Mouse (Mus musculus) G1E (cell line): ENCODE data around the gene Opn5. TPM values are rescaled to one million over a fixed set of nuclear protein-coding genes. Genes with fewer than 3 reads are reported as not detected.

Experiments used
- ATAC-seq: 2 replicates; pipeline ENCODE4 v1.8.0; 2016; ENCODE audit warnings: mild to moderate bottlenecking; ENCODE audit not compliant: insufficient number of reproducible peaks, poor library complexity, low FRiP score, severe bottlenecking; ENCODE audit errors: extremely low read depth
- DNase-seq: peaks from one replicate; pipeline ENCODE4 v3.0.0; 2012; ENCODE audit warnings: low spot score
- H3K27me3 ChIP-seq: 2 replicates; pipeline ENCODE4 v1.6.1; 2012; ENCODE audit warnings: mild to moderate bottlenecking, low read length, inconsistent platforms; ENCODE audit not compliant: insufficient read depth
- H3K36me3 ChIP-seq: replicated peaks from 2 replicates; pipeline ENCODE3; 2012; ENCODE audit warnings: mild to moderate bottlenecking, inconsistent platforms
- H3K4me1 ChIP-seq: 2 replicates; pipeline ENCODE4 v1.6.1; 2012; ENCODE audit warnings: low read depth, low read length, inconsistent platforms, mixed read lengths; ENCODE audit not compliant: insufficient read depth
- H3K4me3 ChIP-seq: 2 replicates; pipeline ENCODE4 v1.5.1; 2012; ENCODE audit warnings: low read depth, mild to moderate bottlenecking, inconsistent platforms, low read length, moderate library complexity, mixed read lengths
- H3K9me3 ChIP-seq: replicated peaks from 2 replicates; pipeline ENCODE4 v1.6.1; 2012; ENCODE audit warnings: inconsistent platforms
- CTCF ChIP-seq: IDR thresholded peaks from 2 replicates; pipeline ENCODE4 v1.5.1; 2012; ENCODE audit warnings: low read depth, low read length, inconsistent platforms, mixed read lengths
- GATA1 ChIP-seq: IDR thresholded peaks from 2 replicates; pipeline ENCODE4 v1.6.1; 2012; ENCODE audit warnings: borderline replicate concordance, low read length, inconsistent platforms, mixed read lengths
- GATA2 ChIP-seq: IDR thresholded peaks from 2 replicates; pipeline ENCODE4 v1.6.1; 2012; ENCODE audit warnings: low read depth, low read length, inconsistent platforms, borderline replicate concordance
- POLR2AphosphoS5 ChIP-seq: IDR thresholded peaks from 2 replicates; pipeline ENCODE4 v1.6.1; 2012; ENCODE audit warnings: low read depth, low read length, inconsistent platforms; ENCODE audit not compliant: insufficient replicate concordance
- TAL1 ChIP-seq: conservative IDR thresholded peaks from 2 replicates; pipeline ENCODE4 v1.6.1; 2012; ENCODE audit warnings: low read depth, low read length, inconsistent platforms, mixed read lengths
- polyA plus RNA-seq: library from polyadenylated mRNA; stranded (reverse); fragments of >175 nt; gene quantifications from 2 replicates; pipeline ENCODE4 v1.2.3, GENCODE M21; 2012
- total RNA-seq, 2 experiments: library from RNA; stranded (forward) in 1 of 2; stranded (reverse) in 1 of 2; fragments of 200-1000 nt in 1 of 2; fragments of >200 nt in 1 of 2; fragmentation: Nextera tagmentation in 1 of 2; gene quantifications; 2 replicates each; pipeline ENCODE4 v1.2.3; 2014 to 2017

The Opn5 gene
- total and polyA plus RNA-seq, 3 experiments: not detected

DNA sequence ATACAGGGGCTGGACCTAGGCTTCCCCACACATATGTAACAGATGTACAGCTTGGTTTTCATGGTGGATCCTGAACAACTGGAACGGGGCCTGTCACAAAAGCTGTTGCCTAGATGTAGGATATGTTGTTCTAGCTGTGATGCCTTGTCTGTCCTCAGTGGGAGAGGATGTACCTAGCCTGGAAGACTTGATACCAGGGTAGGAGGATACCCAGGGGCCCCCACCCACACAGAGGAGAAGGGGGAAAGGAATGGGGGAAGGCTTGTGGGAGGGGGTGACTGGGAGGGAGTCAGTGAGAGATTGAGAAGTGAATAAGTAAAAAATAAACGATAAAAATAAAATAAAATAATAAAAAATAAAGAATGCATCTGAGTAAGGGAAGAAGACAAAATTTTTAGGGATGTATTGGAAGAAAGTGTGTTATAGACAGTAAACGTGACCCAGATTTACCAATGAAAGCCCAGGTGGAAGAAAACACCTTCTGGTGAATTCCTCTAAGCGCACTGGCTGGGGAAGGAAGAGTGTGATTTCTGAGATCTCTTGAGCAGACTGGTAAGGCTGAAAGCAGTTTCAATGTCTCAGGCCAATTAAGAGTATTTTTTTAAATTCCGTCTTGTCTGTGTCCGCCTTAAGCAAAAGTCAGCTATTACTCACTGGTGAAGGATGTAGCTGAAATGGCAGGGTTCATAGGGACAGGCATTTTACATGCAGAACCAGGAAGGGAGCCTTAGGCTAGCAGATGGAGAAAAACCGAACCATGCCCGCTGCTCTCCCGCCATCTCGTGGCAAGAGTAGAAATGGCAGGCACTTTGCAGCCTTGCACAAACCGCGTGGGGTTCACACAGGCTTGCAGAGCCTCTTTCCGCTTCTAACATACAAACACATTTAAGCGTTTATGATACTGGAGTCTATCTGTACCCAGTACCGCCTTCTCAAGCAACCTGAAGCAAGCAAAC lies 8.1 kb downstream of the Opn5 start:
- peaks cover 23% of the 10 kb centered on the region for H3K9me3 ChIP-seq
- H3K4me1 ChIP-seq: no peaks in the 10 kb centered on the region
- no peak overlapping the region for H3K4me3 ChIP-seq
- H3K27me3 ChIP-seq: no peaks in the 10 kb centered on the region
- H3K36me3 ChIP-seq: no peaks in the 10 kb centered on the region
- DNase-seq (no peak), ATAC-seq (no peak)
- TF ChIP-seq CTCF (no peak), GATA2 (no peak), POLR2AphosphoS5 (no peak), GATA1 (no peak), TAL1 (no peak)

GRCm38 (mm10) chr17:42586486-42586885 lies 24.7 kb downstream of the Opn5 start:
- H3K4me3 ChIP-seq: no peak overlapping the region
- no peaks in the 10 kb centered on the region for H3K4me1 ChIP-seq
- no peaks in the 10 kb centered on the region for H3K36me3 ChIP-seq
- H3K27me3 ChIP-seq: no peaks in the 10 kb centered on the region
- TF ChIP-seq POLR2AphosphoS5 (no peak), GATA2 (no peak), TAL1 (no peak), GATA1 (no peak), CTCF (no peak)
- DNase-seq: no peak
- H3K9me3 ChIP-seq: 0 out of 2 replicates have a peak, but pooled peaks cover 10% of the 10 kb centered on the region
- no peak for ATAC-seq

DNA sequence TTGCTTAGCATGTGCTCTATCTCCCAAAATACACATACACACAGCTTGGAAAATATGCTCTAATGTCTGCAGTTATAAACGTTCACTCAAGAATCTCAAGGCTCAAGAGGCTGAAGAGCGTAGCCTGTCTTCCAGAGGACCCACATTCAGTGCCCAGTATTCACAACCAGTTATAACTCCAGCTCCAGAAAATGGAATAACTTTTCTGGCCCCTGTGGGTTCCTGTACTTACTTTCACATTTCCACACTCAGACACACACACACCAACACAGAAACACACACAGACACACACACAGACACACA lies 28.2 kb downstream of the Opn5 start:
- no peak for TF ChIP-seq GATA1
- no peak for TF ChIP-seq CTCF
- no peak for TF ChIP-seq TAL1
- TF ChIP-seq POLR2AphosphoS5: no peak
- TF ChIP-seq GATA2: no peak
- no peak overlapping the region for H3K4me3 ChIP-seq
- no peaks in the 10 kb centered on the region for H3K27me3 ChIP-seq
- DNase-seq (no peak), ATAC-seq (no peak)
- no peaks in the 10 kb centered on the region for H3K4me1 ChIP-seq
- no peaks in the 10 kb centered on the region for H3K36me3 ChIP-seq
- H3K9me3 ChIP-seq: 0 out of 2 replicates have a peak, but pooled peaks cover 6% of the 10 kb centered on the region

GRCm38 (mm10) chr17:42582281-42583028 lies 28.7 kb downstream of the Opn5 start:
- DNase-seq: no peak
- Histone ChIP-seq H3K36me3 (no peaks in the 10 kb centered on the region), H3K9me3 (0 out of 2 replicates have a peak, but pooled peaks cover 6% of the 10 kb centered on the region), H3K4me1 (no peaks in the 10 kb centered on the region), H3K27me3 (no peaks in the 10 kb centered on the region), H3K4me3 (no peak overlapping the region)
- no peak for ATAC-seq
- no peak for TF ChIP-seq GATA1
- TF ChIP-seq GATA2: no peak
- no peak for TF ChIP-seq TAL1
- no peak for TF ChIP-seq CTCF
- no peak for TF ChIP-seq POLR2AphosphoS5

DNA sequence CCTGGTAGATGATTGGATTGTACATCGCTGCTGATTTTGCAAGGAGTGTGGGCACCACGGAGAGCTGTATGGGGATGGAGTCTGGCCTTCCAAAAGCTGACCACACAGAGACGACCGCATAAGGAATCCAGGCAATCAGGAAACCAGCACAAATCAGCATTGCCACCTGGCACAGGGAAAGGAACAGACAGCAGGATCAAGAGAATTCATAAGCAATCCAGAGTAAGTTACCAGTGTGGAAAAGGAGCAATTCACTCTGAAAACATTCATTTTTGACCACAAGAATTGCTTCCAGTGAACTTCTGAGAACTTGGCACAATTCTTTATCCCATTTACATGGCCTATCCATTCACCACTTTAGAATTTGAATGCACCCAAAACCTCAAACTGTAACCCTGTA lies 30.6 kb downstream of the Opn5 start:
- ATAC-seq (no peak), DNase-seq (no peak)
- H3K4me3 ChIP-seq: no peak overlapping the region
- H3K36me3 ChIP-seq: no peaks in the 10 kb centered on the region
- 0 out of 2 replicates have a peak, but pooled peaks cover 4% of the 10 kb centered on the region for H3K9me3 ChIP-seq
- no peak for TF ChIP-seq TAL1
- no peaks in the 10 kb centered on the region for H3K27me3 ChIP-seq
- no peaks in the 10 kb centered on the region for H3K4me1 ChIP-seq

- Histone ChIP-seq H3K4me1 (no peaks in the 10 kb centered on the region), H3K27me3 (no peaks in the 10 kb centered on the region), H3K36me3 (no peaks in the 10 kb centered on the region), H3K4me3 (no peak overlapping the region), H3K9me3 (0 out of 2 replicates have a peak, but pooled peaks cover 4% of the 10 kb centered on the region)
- TF ChIP-seq GATA1 (no peak), TAL1 (no peak), CTCF (no peak), GATA2 (no peak), POLR2AphosphoS5 (no peak)
- ATAC-seq (no peak), DNase-seq (no peak)
Observed at GRCm38 (mm10) chr17:42580196-42580595, 31.0 kb downstream of the Opn5 start.
